Mouse (Mus musculus): ENCODE results near the gene Cryaa. TPM values are rescaled to one million over a fixed set of nuclear protein-coding genes. Genes with fewer than 3 reads are reported as not detected.
A peak's percentile ranks its signal among the peaks of the same experiment; 100 is the strongest.

The Cryaa gene
- total RNA-seq, 4 experiments from 2014 or later, result not detected

DNA sequence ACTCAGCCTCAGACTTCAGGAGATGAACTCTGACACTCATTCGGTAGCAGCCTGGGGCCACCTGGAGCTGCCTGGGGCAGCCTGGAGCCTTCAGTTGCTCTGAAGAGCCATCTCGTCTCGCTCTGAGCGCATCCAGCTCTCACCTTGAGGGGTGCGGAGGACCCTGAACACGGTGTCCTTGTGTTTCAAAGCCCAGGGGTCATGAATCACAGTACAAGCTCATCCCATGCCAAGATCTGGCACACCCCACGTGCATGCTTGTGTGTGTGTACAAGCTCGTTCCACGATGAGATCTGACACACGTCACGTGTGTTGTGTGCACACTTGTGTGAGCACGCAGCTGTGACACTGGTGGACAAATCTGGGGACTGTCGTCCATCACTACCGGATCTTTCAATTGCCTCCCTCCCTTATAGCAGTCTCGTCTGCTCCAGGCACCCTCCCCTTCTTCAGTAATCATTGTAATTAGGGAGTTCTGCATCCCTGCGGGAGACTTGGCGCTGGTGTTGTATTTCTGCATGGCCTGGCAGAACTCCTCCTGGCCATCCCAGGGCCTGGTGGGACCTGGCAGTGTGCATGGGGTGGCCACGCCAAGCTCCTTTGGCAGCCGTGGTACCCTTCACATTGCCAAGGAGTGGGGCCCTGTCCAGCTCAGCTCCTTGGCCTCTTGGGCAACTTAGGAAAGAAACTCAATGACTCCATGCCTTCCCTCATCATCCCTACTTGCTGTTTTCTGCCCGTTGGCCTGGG, 27.8 kb downstream of the Cryaa start:
- no peak for DNase-seq (ENCODE audit: low spot score)

DNA sequence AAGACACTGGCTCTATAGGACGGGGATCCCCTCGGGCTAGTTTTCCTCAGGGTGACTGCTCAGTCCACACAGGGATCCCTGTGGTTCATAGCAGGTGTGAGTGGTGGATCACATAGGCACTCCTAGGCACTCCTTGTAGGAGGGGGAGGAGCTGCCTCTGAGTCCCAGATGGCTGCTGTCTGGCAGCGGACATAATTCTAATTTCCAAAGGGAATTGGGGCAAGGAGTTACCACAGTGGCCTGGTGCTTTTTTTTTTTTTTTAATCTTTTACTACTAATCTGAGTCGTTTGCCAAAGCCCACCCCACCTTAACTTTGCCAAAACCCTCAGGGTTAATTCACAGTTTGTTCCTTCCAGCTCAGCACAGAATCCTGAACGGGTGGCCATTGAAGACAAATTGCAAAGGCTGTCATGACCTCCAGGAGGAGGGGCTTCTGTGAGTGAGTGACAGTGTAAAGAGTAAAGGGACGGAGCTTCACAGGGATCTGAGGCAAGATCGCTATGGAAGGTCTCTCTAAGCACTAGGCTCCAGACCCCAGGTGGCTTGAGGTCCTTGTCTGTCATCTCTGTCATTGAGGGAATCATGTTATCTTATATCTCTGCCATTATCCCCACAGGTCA, 31.6 kb downstream of the Cryaa start:
- DNase-seq (ENCODE audit: low spot score), result no peak

DNA sequence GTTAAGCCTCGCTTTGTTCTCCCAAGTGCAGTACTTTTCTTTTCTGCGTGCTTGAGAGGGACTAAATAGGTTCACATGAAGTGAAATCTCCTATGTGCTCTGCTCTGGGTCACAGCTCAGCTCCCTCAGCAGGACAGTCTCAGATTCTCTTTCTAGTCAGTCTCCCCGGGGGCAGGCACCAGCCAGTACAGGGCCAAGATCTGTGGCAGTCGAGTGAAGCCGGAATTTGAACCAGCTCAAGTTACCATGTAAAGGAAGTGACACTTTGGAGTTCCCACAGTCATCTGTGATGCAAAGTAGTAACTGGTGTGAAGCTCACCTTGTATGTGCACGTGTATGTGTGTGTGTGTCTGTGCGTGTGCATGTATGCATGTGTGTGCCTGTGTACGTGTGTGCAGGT, 32.8 kb downstream of the Cryaa start:
- DNase-seq (ENCODE audit: low spot score), result no peak

DNA sequence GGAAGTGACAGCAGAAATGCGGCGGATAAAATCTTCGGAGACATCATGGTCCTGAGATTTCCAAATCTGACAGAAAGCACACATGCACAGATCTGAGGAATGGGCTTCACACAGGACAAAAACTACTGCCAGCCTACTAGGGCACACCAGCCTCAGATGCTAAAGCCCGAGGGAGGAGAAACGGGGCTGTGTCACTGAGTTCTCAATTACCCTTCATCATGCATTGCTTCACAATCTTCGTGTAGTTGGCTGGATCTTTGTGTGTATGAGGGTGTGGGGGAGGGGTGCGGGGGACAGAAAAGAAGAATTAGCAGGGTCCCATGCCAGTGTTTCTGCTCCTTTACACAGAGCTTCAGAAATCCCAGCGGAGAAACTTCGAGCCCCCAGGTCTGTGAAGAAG, 36.1 kb downstream of the Cryaa start:
- DNase-seq (ENCODE audit: low spot score), result no peak

DNA sequence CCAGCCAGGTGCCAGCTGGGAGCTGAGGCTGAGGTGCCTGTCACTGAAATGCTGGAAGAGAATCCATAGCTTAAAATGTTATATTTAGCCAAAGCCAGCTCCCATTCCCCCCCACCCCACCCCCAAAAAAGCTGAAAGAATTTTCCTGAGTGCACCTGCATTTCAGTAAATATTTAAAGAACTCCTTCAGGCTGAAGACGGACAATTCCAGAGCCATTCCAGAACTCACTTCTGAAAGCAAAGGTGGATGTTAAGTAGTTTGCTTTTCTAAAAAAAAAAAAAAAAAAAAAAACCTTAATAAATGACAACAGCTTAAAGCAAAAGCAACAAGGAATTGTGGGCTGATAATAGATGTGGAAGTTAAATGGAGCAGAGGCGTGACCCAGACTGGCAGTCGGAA, 36.5 kb downstream of the Cryaa start:
- DNase-seq (ENCODE audit: low spot score), result no peak

DNA sequence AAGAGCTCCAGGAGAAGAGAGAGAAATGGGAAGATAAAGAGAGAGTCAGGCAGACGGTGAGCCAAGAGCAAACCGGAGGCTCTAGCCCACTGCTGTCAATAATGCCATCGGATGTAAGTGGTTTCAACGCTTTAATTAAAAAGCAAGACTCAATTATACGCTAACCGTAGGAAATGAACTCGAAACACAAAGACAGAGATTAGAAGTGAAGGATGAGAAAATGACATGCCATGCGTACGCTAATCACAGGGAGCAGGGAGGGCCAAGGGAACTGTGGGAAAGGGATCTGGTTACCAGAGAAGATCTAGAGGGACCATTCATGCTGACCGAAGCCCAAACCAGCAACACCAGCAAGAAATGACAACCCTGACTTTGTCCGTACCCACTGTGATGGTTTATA, 37.4 kb downstream of the Cryaa start:
- no peak for DNase-seq (ENCODE audit: low spot score)

DNA sequence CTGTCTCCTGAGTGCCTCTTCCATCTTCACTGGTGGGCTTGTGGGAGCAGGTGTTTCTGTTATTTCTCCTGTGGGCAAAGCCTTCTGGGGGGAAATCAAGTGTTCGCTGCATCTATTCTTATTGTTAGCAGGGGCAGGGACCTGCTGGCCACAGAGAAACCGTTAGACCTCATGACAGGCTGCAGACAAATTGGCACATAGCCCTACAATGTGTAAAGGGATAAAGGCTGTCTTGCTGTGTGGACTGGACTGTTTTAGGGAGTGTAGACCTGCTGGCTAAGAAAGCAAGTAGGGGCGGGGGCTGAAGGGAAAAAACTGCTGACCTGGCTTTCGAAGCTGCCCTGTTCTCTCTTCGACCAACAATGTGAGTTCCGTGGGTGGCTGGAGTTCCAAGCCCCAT, 44.0 kb downstream of the Cryaa start:
- no peak for DNase-seq (ENCODE audit: low spot score)

DNA sequence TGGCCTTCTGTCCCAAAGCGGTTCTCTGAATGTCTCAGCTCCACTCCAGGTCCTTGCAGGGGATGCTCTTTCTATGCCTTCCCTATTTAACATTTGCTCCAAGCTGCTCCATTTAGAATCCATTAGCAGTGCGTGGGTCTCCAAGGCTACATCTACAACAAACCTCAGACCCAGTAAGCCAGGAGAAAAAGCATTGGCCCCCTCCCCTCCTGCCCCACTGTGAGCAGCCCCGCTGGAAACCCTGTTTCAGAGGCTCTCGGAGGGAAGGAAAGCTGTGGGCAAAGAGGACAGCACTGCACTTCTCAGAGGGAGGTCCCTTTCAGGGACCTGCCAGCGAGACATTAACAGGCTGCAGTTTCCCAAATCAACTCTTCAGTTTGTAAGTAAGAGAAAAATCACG, 47.8 kb downstream of the Cryaa start:
- no peak for DNase-seq (ENCODE audit: low spot score)

DNA sequence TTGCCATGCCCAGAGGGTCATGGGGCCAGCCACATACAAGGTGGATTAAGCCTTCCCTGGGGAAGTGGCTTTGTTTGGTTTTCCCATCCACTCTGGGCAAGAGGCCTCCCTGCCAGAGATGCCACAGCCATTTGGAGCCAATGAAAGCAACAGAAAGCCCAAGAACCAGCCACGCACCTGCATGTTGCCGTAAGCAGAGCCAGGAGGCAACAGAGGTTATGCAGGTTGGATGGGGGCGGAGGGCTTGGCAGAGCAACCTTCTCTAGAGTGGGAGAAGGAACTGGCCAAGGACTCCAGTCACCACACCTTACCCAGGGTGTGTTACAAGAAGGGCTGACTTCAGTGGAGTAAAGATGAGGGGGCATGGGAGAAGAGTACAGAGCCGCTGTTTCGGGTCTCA, 48.6 kb downstream of the Cryaa start:
- DNase-seq (ENCODE audit: low spot score), result no peak

DNA sequence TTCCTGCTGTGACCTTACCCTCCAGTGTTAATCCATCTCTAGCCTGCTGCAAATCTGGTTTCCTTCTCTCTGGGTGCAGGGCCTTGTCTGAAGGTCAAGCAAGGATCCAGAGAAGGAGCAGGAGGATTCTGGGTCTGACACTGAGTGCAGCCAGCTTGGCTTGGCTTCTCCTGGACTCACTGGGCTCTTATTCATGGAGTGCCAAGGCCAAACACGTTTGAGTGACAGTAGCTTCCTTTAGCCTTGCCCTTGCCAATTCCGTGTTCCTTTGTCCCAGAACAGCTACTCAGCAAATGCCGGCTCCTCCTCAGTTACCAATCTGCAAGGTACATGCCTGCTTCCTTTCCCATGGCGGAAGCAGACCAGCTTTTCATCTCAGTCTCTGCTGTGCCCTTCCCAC, 49.6 kb downstream of the Cryaa start:
- DNase-seq (ENCODE audit: low spot score), result peak; percentile 38

DNA sequence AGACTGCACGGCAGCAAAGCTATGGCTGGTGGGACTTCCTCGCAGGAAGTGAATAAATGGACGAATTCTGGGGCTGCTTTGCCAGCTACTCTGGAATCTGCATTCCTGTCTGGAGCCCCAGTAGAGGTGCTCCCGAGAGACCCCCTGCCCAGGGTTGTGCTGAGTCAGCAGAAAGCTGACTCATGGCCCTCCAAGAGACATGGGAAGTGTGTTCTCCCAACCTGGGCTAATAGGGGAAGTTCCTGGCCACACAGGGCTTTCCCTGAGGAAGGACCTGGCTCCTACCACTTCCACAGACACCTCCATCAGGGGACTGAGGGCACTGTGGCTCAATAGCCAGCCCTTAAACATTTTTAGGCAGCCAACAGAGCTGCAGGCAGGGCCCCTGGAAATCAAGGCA, 50.4 kb downstream of the Cryaa start:
- DNase-seq (ENCODE audit: low spot score), result no peak

DNA sequence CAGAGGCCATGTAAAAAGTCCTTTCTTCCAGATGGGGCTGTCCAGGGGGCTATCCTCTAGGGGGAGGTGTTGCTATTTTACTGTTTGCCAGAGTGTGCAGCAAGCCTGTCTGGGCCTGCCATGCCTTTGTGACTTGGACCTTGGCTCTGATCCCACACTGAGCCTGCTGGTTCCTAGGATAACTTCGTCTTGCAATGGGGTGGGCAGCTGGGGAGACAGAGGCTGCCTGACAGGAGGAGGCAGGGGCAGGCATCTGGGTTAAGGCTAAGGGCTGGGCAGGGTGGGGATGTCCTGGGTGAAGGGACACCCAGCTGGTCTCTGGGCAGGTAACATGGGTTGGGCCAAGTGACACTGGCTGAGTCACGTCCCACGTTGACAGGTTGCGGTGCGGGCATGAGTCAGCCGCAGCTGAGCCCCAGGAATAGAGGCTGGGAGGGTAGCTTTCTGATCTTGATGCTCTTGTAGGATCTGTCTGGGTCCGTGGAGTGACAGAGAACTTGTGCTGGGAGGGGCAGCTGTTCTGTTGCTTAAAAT, 51.4 kb downstream of the Cryaa start:
- DNase-seq (ENCODE audit: low spot score), result peak; percentile 48

DNA sequence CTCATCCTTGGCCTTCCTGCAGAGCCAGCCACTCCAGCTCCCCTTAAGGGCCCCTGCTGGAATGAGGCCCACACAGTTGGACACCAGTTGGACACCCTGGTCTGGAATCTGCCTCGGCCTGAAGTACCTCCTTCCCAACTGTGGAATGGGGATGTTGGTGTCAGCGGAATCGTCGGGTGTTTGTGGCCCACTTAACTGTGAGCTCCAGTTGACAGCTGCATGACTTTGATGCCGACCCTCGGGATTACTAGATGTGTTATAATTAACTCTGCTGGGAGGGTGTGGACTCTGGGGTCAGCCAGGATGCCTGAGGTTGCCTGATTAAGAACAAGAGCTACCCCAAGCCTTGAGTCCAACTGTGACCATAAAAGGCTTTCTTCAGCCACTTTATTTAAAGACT, 53.4 kb downstream of the Cryaa start:
- no peak for DNase-seq (ENCODE audit: low spot score)

Other genes starting within 250 kb of the Cryaa start
- gene Wdr4, start 157.8 kb upstream of the Cryaa start, total RNA-seq (2022), result 1 to 10 TPM; 6.4 to 7.1 (median 6.8) TPM
- 1,000 to 10,000 TPM; 1,464 to 1,614 (median 1,563) TPM for gene Ndufv3, start 157.7 kb upstream of the Cryaa start, total RNA-seq (2022)
- 10 to 100 TPM in 2 of 4 experiments, 1 to 10 TPM in 2; 7.4 to 13.1 (median 10.4) TPM for gene Pknox1, start 113.1 kb upstream of the Cryaa start, total RNA-seq (2022)
- 10 to 100 TPM in 1 of 4 experiments, 1 to 10 TPM in 3; 5.4 to 11.7 (median 7.0) TPM for gene Cbs, start 40.6 kb upstream of the Cryaa start, total RNA-seq (2022)
- 10 to 100 TPM; 63.4 to 76.0 (median 68.3) TPM for gene U2af1, start 18.9 kb upstream of the Cryaa start, total RNA-seq (2022)
- 10 to 100 TPM; 19.0 to 34.0 (median 30.2) TPM for gene Sik1, start 178.0 kb downstream of the Cryaa start, total RNA-seq (2022)